Mouse (Mus musculus) heart, embryonic 15.5 days (tissue): ENCODE data around the gene Isg20l2. TPM values are rescaled to one million over a fixed set of nuclear protein-coding genes. Genes with fewer than 3 reads are reported as not detected.
A peak's percentile ranks its signal among the peaks of the same experiment; 100 is the strongest.

ENCODE experiments used
- ATAC-seq: fragments of 200-750 bp; cut with Nextera tagmentation; replicated peaks from 2 replicates; pipeline ENCODE4 v1.8.0; 2017; ENCODE audit warnings: low read depth, moderate TSS enrichment; ENCODE audit not compliant: insufficient number of reproducible peaks, insufficient read depth, low FRiP score
- H3K27ac ChIP-seq: fragments of 300-500 bp; sonication (generic); 2 replicates; pipeline ENCODE4 v1.5.1; 2015; ENCODE audit warnings: mild to moderate bottlenecking, inconsistent platforms
- H3K27me3 ChIP-seq: fragments of 300-500 bp; sonication (generic); 2 replicates; pipeline ENCODE4 v1.6.1; 2015; ENCODE audit warnings: inconsistent platforms
- H3K36me3 ChIP-seq: fragments of 300-500 bp; sonication (generic); 2 replicates; pipeline ENCODE4 v1.6.1; 2015; ENCODE audit warnings: mild to moderate bottlenecking, inconsistent platforms
- H3K4me1 ChIP-seq: fragments of 300-500 bp; sonication (generic); replicated peaks from 2 replicates; pipeline ENCODE4 v1.6.1; 2015; ENCODE audit warnings: inconsistent platforms
- H3K4me2 ChIP-seq: fragments of 300-500 bp; sonication (generic); 2 replicates; pipeline ENCODE4 v1.6.1; 2015; ENCODE audit warnings: inconsistent platforms, mild to moderate bottlenecking, moderate library complexity
- H3K4me3 ChIP-seq: fragments of 300-500 bp; sonication (generic); 2 replicates; pipeline ENCODE4 v1.5.1; 2015; ENCODE audit warnings: mild to moderate bottlenecking, inconsistent platforms
- H3K9ac ChIP-seq: fragments of 300-500 bp; sonication (generic); 2 replicates; pipeline ENCODE4 v1.6.1; 2015; ENCODE audit warnings: mild to moderate bottlenecking, inconsistent platforms
- H3K9me3 ChIP-seq: fragments of 300-500 bp; sonication (generic); replicated peaks from 2 replicates; pipeline ENCODE4 v1.6.1; 2016; ENCODE audit warnings: inconsistent platforms
- whole genome bisulfite sequencing: fragments of 180-500 bp; shearing (Covaris S2); methylation state at CpG from one replicate; pipeline ENCODE4 v1.1.7; 2015; ENCODE audit warnings: mixed read lengths; 5-methylcytosine and 5-hydroxymethylcytosine counted together
- polyA plus RNA-seq: library from polyadenylated mRNA; unstranded; fragments of >200 nt; fragmentation: Nextera tagmentation; extraction: Ambion mirVana; gene quantifications from 2 replicates; pipeline ENCODE4 v1.2.1, GENCODE M21; 2015

Isg20l2 gene
- polyA plus RNA-seq, 1 experiment from 2014 or later: 23.9 TPM

- Histone ChIP-seq H3K4me1 (peaks cover 44% of the 10 kb centered on the region), H3K9ac (peak within 1 kb of the TSS; percentile 63), H3K27me3 (peaks cover 18% of the 10 kb centered on the region), H3K27ac (peak within 1 kb of the TSS; percentile 57), H3K36me3 (no peaks in the 10 kb centered on the region), H3K9me3 (no peaks in the 10 kb centered on the region), H3K4me2 (peak within 1 kb of the TSS; percentile 89), H3K4me3 (peak within 1 kb of the TSS; percentile 60)
- WGBS: under 1% methylated on average over 44 of the region's 44 CpGs
- ATAC-seq: peak; percentile 60; the same call in 1 of the 2 replicates
Observed at GRCm38 (mm10) chr3:87970939-87971488, 40.9 kb downstream of the Isg20l2 start, which contains the start of gene Nes. TSS of gene Nes (plus strand) at chr3:87971078.

- ATAC-seq: 0 out of 2 replicates have a peak, but pooled peaks have one; percentile 12
- H3K4me3 ChIP-seq: peak overlapping the region; percentile 60
- under 1% methylated on average over 50 of the region's 60 CpGs for WGBS
- peak overlapping the region; percentile 57 for H3K27ac ChIP-seq
- 0 out of 2 replicates have a peak, but pooled peaks cover 2% of the 10 kb centered on the region for H3K36me3 ChIP-seq
- peaks cover 18% of the 10 kb centered on the region for H3K27me3 ChIP-seq
- peak overlapping the region; percentile 89 for H3K4me2 ChIP-seq
- H3K9ac ChIP-seq: peak overlapping the region; percentile 63
- H3K4me1 ChIP-seq: peaks cover 44% of the 10 kb centered on the region
- H3K9me3 ChIP-seq: no peaks in the 10 kb centered on the region
Observed at GRCm38 (mm10) chr3:87971489-87972202, 41.5 kb downstream of the Isg20l2 start.

GRCm38 (mm10) chr3:87972203-87972664 is 42.1 kb downstream of the Isg20l2 start:
- Histone ChIP-seq H3K27me3 (peaks cover 18% of the 10 kb centered on the region), H3K36me3 (0 out of 2 replicates have a peak, but pooled peaks cover 2% of the 10 kb centered on the region), H3K4me2 (peak overlapping the region; percentile 89), H3K9me3 (no peaks in the 10 kb centered on the region), H3K9ac (peak overlapping the region; percentile 63), H3K4me3 (peak overlapping the region; percentile 60), H3K4me1 (peaks cover 44% of the 10 kb centered on the region), H3K27ac (no peak overlapping the region; the same call in 1 of the 2 replicates)
- ATAC-seq: no peak
- 27% methylated on average over 8 of the region's 8 CpGs for WGBS

GRCm38 (mm10) chr3:87972776-87973175 is 42.7 kb downstream of the Isg20l2 start:
- Histone ChIP-seq H3K4me1 (peaks cover 44% of the 10 kb centered on the region), H3K9ac (0 out of 2 replicates have a peak overlapping the region, but pooled peaks have one; percentile 63), H3K9me3 (no peaks in the 10 kb centered on the region), H3K4me2 (peak overlapping the region; percentile 89), H3K4me3 (peak overlapping the region; percentile 60), H3K36me3 (0 out of 2 replicates have a peak, but pooled peaks cover 2% of the 10 kb centered on the region), H3K27ac (no peak overlapping the region), H3K27me3 (peaks cover 17% of the 10 kb centered on the region)
- ATAC-seq: no peak
- WGBS: 36% methylated on average over 5 of the region's 5 CpGs

GRCm38 (mm10) chr3:87973593-87974380 is 43.7 kb downstream of the Isg20l2 start:
- Histone ChIP-seq H3K27ac (peak overlapping the region; percentile 22; the same call in 1 of the 2 replicates), H3K9me3 (no peaks in the 10 kb centered on the region), H3K9ac (peak overlapping the region; percentile 13; the same call in 1 of the 2 replicates), H3K4me2 (peak overlapping the region; percentile 89), H3K27me3 (peaks cover 15% of the 10 kb centered on the region), H3K4me1 (peaks cover 50% of the 10 kb centered on the region), H3K36me3 (0 out of 2 replicates have a peak, but pooled peaks cover 2% of the 10 kb centered on the region), H3K4me3 (peak overlapping the region; percentile 60)
- no peak for ATAC-seq
- 44% methylated on average over 14 of the region's 14 CpGs for WGBS

- H3K4me2 ChIP-seq: peak overlapping the region; percentile 89
- H3K27ac ChIP-seq: no peak overlapping the region
- 0 out of 2 replicates have a peak, but pooled peaks cover 2% of the 10 kb centered on the region for H3K36me3 ChIP-seq
- WGBS: 42% methylated on average over 12 of the region's 12 CpGs
- H3K9me3 ChIP-seq: no peaks in the 10 kb centered on the region
- H3K27me3 ChIP-seq: peaks cover 15% of the 10 kb centered on the region
- peaks cover 51% of the 10 kb centered on the region for H3K4me1 ChIP-seq
- no peak for ATAC-seq
- H3K4me3 ChIP-seq: peak overlapping the region; percentile 60
- peak overlapping the region; percentile 13; the same call in 1 of the 2 replicates for H3K9ac ChIP-seq
Observed at GRCm38 (mm10) chr3:87974381-87974987, 44.4 kb downstream of the Isg20l2 start.

- H3K36me3 ChIP-seq: 0 out of 2 replicates have a peak, but pooled peaks cover 2% of the 10 kb centered on the region
- no peak for ATAC-seq
- no peak overlapping the region for H3K4me2 ChIP-seq
- H3K9ac ChIP-seq: no peak overlapping the region
- H3K27ac ChIP-seq: no peak overlapping the region
- 78% methylated on average over 5 of the region's 5 CpGs for WGBS
- H3K4me1 ChIP-seq: peaks cover 51% of the 10 kb centered on the region
- no peak overlapping the region for H3K4me3 ChIP-seq
- H3K27me3 ChIP-seq: no peaks in the 10 kb centered on the region
- H3K9me3 ChIP-seq: no peaks in the 10 kb centered on the region
Observed at GRCm38 (mm10) chr3:87979493-87979892, 49.4 kb downstream of the Isg20l2 start.

GRCm38 (mm10) chr3:87980085-87980484 is 50.0 kb downstream of the Isg20l2 start:
- H3K4me3 ChIP-seq: no peak overlapping the region
- H3K36me3 ChIP-seq: 0 out of 2 replicates have a peak, but pooled peaks cover 2% of the 10 kb centered on the region
- peak overlapping the region; percentile 13; the same call in 1 of the 2 replicates for H3K9ac ChIP-seq
- H3K9me3 ChIP-seq: no peaks in the 10 kb centered on the region
- no peak for ATAC-seq
- H3K4me1 ChIP-seq: peaks cover 53% of the 10 kb centered on the region
- H3K4me2 ChIP-seq: no peak overlapping the region
- WGBS: 48% methylated on average over 3 of the region's 3 CpGs
- no peaks in the 10 kb centered on the region for H3K27me3 ChIP-seq
- no peak overlapping the region for H3K27ac ChIP-seq

GRCm38 (mm10) chr3:87980728-87981127 is 50.6 kb downstream of the Isg20l2 start:
- H3K27ac ChIP-seq: no peak overlapping the region
- WGBS: 68% methylated on average over 5 of the region's 5 CpGs
- H3K4me1 ChIP-seq: peaks cover 59% of the 10 kb centered on the region

GRCm38 (mm10) chr3:87981214-87981760 is 51.2 kb downstream of the Isg20l2 start:
- ATAC-seq: no peak
- Histone ChIP-seq H3K9ac (no peak overlapping the region), H3K27me3 (no peaks in the 10 kb centered on the region), H3K9me3 (no peaks in the 10 kb centered on the region), H3K4me3 (no peak overlapping the region), H3K4me1 (peaks cover 65% of the 10 kb centered on the region), H3K27ac (peak overlapping the region; percentile 90; the same call in 1 of the 2 replicates), H3K36me3 (0 out of 2 replicates have a peak, but pooled peaks cover under 1% of the 10 kb centered on the region), H3K4me2 (no peak overlapping the region)
- 80% methylated on average over 6 of the region's 6 CpGs for whole genome bisulfite sequencing

More at GRCm38 (mm10) chr3:87980728-87981127, 50.6 kb downstream of the Isg20l2 start:
- Histone ChIP-seq H3K9me3 (no peaks in the 10 kb centered on the region), H3K4me3 (no peak overlapping the region), H3K27me3 (no peaks in the 10 kb centered on the region), H3K9ac (no peak overlapping the region), H3K36me3 (0 out of 2 replicates have a peak, but pooled peaks cover 2% of the 10 kb centered on the region), H3K4me2 (no peak overlapping the region)
- ATAC-seq: no peak
